In genomic region chr17:27626681-27627080, GRCm38 (mm10) we compare ENCODE assay signal across 16 mouse cellular contexts. TPM values are rescaled to one million over a fixed set of nuclear protein-coding genes. Genes with fewer than 3 reads are reported as not detected.
DNase-seq lines count a peak whose midpoint lies in the region; ATAC-seq and TF ChIP-seq lines count a peak whose summit lies in the region.
"Had no signal": no experiment of that assay in that cellular context is flagged by ENCODE, and none has a peak within 500 bp of the region (broad histone marks: within the 10 kb centered on the region; RNA-seq: fewer than 3 reads in every experiment).

No protein-coding gene starts in this region.

- peaks cover 24% of the 10 kb centered on the region for H3K36me3 ChIP-seq in heart, embryonic 13.5 days
- peaks cover 28% of the 10 kb centered on the region for H3K36me3 ChIP-seq in heart, embryonic 10.5 days
- H3K36me3 ChIP-seq in hindbrain, embryonic 11.5 days (ENCODE audit: control insufficient read depth, insufficient read depth, low read length) = peaks cover 6% of the 10 kb centered on the region; the same call in 1 of the 2 replicates
- peaks cover 13% of the 10 kb centered on the region for H3K36me3 ChIP-seq in midbrain, postnatal 0 days (ENCODE audit: insufficient read depth, low read length)
- H3K36me3 ChIP-seq in intestine, embryonic 16.5 days (ENCODE audit: control insufficient read depth, insufficient read depth, low read length) = peaks cover 10% of the 10 kb centered on the region

- no peak for DNase-seq in heart, embryonic 10.5 days (ENCODE audit: low spot score)
- DNase-seq in ZHBTc4 (ENCODE audit: low read depth, low spot score) = peak; percentile 66
- DNase-seq in hindbrain, embryonic 11.5 days (ENCODE audit: low spot score) = peak; percentile 54
- peak; percentile 91 for DNase-seq in midbrain, postnatal 0 days (ENCODE audit: low spot score)
- no peak for DNase-seq in adrenal gland, postnatal 10 days
- DNase-seq in adrenal gland, adult 18-20 months (ENCODE audit: low spot score in 2 of 2) = no peak
- DNase-seq: liver; lung, postnatal 14 days; thymus, postnatal 25 days had no signal

- no peak for TF ChIP-seq CTCF in midbrain, postnatal 0 days (IDR thresholded peaks at IDR 0.05)

- H3K27me3 ChIP-seq in heart, embryonic 13.5 days (replicated peaks) = no peaks in the 10 kb centered on the region
- no peaks in the 10 kb centered on the region for H3K27me3 ChIP-seq in heart, embryonic 10.5 days (ENCODE audit: insufficient read depth, poor library complexity, severe bottlenecking)
- H3K27me3 ChIP-seq in hindbrain, embryonic 11.5 days (ENCODE audit: control insufficient read depth, insufficient read depth, low read length) = no peaks in the 10 kb centered on the region
- H3K27me3 ChIP-seq in midbrain, postnatal 0 days (ENCODE audit: insufficient read depth, low read length) = no peaks in the 10 kb centered on the region
- H3K27me3 ChIP-seq in intestine, embryonic 16.5 days (replicated peaks; ENCODE audit: control insufficient read depth, insufficient read depth, low read length) = no peaks in the 10 kb centered on the region

- H3K4me2 ChIP-seq in heart, embryonic 13.5 days = no peak overlapping the region
- no peak overlapping the region for H3K4me2 ChIP-seq in hindbrain, embryonic 11.5 days (replicated peaks; ENCODE audit: low read depth, low read length)
- H3K4me2 ChIP-seq in midbrain, postnatal 0 days (ENCODE audit: low read depth, low read length, poor library complexity, severe bottlenecking) = no peak overlapping the region
- H3K4me2 ChIP-seq in intestine, embryonic 16.5 days (ENCODE audit: low read depth, low read length) = no peak overlapping the region
- H3K4me2 ChIP-seq: heart, embryonic 11.5 days had no signal

- no peak overlapping the region for H3K4me3 ChIP-seq in heart, embryonic 13.5 days
- no peak overlapping the region for H3K4me3 ChIP-seq in heart, embryonic 10.5 days
- no peak overlapping the region for H3K4me3 ChIP-seq in hindbrain, embryonic 11.5 days (ENCODE audit: low read depth, low read length)
- H3K4me3 ChIP-seq in midbrain, postnatal 0 days (ENCODE audit: low read depth, low read length) = no peak overlapping the region
- H3K4me3 ChIP-seq in intestine, embryonic 16.5 days (ENCODE audit: low read length) = no peak overlapping the region

- peak overlapping the region; percentile 48 for H3K27ac ChIP-seq in heart, embryonic 13.5 days (replicated peaks)
- no peak overlapping the region for H3K27ac ChIP-seq in heart, embryonic 10.5 days
- no peak overlapping the region for H3K27ac ChIP-seq in hindbrain, embryonic 11.5 days (ENCODE audit: low read depth, low read length)
- peak overlapping the region; percentile 14; the same call in 1 of the 2 replicates for H3K27ac ChIP-seq in midbrain, postnatal 0 days (ENCODE audit: low read depth, low read length)
- H3K27ac ChIP-seq in intestine, embryonic 16.5 days (ENCODE audit: low read length) = no peak overlapping the region

- WGBS in heart, embryonic 13.5 days = 37% methylated on average over 5 of the region's 5 CpGs
- 37% methylated on average over 5 of the region's 5 CpGs for WGBS in heart, embryonic 10.5 days
- WGBS in hindbrain, embryonic 11.5 days = 19% methylated on average over 5 of the region's 5 CpGs
- 9% methylated on average over 5 of the region's 5 CpGs for WGBS in midbrain, postnatal 0 days
- 33% methylated on average over 5 of the region's 5 CpGs for WGBS in intestine, embryonic 16.5 days

- H3K4me1 ChIP-seq in heart, embryonic 13.5 days = peaks cover 26% of the 10 kb centered on the region
- peaks cover 21% of the 10 kb centered on the region; the same call in 1 of the 2 replicates for H3K4me1 ChIP-seq in heart, embryonic 10.5 days
- no peaks in the 10 kb centered on the region; the same call in 1 of the 2 replicates for H3K4me1 ChIP-seq in hindbrain, embryonic 11.5 days (replicated peaks; ENCODE audit: control insufficient read depth, insufficient read depth, low read length)
- H3K4me1 ChIP-seq in midbrain, postnatal 0 days (ENCODE audit: insufficient read depth, low read length) = no peaks in the 10 kb centered on the region
- H3K4me1 ChIP-seq in intestine, embryonic 16.5 days (ENCODE audit: control insufficient read depth, insufficient read depth, low read length) = peaks cover 13% of the 10 kb centered on the region

- no peak for ATAC-seq in heart, embryonic 13.5 days (ENCODE audit: extremely low read depth, insufficient number of reproducible peaks, low FRiP score, low TSS enrichment)
- no peak for ATAC-seq in hindbrain, embryonic 11.5 days (ENCODE audit: low FRiP score)
- ATAC-seq in midbrain, postnatal 0 days (ENCODE audit: low FRiP score) = peak; percentile 31
- no peak for ATAC-seq in intestine, embryonic 16.5 days
- ATAC-seq: CD4-positive, CD25-positive, alpha-beta regulatory T cell, adult 4 months had no signal

- H3K9me3 ChIP-seq in heart, embryonic 13.5 days = no peaks in the 10 kb centered on the region
- H3K9me3 ChIP-seq in heart, embryonic 10.5 days = no peaks in the 10 kb centered on the region
- H3K9me3 ChIP-seq in hindbrain, embryonic 11.5 days (ENCODE audit: control insufficient read depth, low read length) = no peaks in the 10 kb centered on the region
- no peaks in the 10 kb centered on the region for H3K9me3 ChIP-seq in midbrain, postnatal 0 days (ENCODE audit: low read length)
- no peaks in the 10 kb centered on the region for H3K9me3 ChIP-seq in intestine, embryonic 16.5 days (ENCODE audit: control insufficient read depth, low read length)

- H3K9ac ChIP-seq in heart, embryonic 13.5 days = 0 out of 2 replicates have a peak overlapping the region, but pooled peaks have one; percentile 40
- no peak overlapping the region for H3K9ac ChIP-seq in hindbrain, embryonic 11.5 days (ENCODE audit: low read depth, low read length)
- H3K9ac ChIP-seq in midbrain, postnatal 0 days (replicated peaks; ENCODE audit: low read length, poor library complexity, severe bottlenecking) = no peak overlapping the region
- no peak overlapping the region for H3K9ac ChIP-seq in intestine, embryonic 16.5 days (ENCODE audit: low read depth, low read length)

RNA-seq across cellular contexts. Expression of gene Nudt3, which starts 3.4 kb away (rescaled TPM):
- 98.8 and 108 TPM in 2 replicates for polyA plus RNA-seq in heart, embryonic 13.5 days (2015; fragmentation: Nextera tagmentation; extraction: Ambion mirVana)
- 89.7 and 107 TPM in 2 replicates for polyA plus RNA-seq in heart, embryonic 10.5 days (2016; fragmentation: Nextera tagmentation; extraction: Ambion mirVana)
- polyA plus RNA-seq in hindbrain, embryonic 11.5 days (2014; fragmentation: Nextera tagmentation; extraction: Ambion mirVana) = 53.3 and 61.2 TPM in 2 replicates
- 280 and 286 TPM in 2 replicates for total RNA-seq in midbrain, postnatal 0 days (2014; rRNA removed)
- 203 and 211 TPM in 2 replicates for polyA plus RNA-seq in midbrain, postnatal 0 days (2015; fragmentation: Nextera tagmentation; extraction: Ambion mirVana)
- polyA plus RNA-seq in intestine, embryonic 16.5 days (2015; fragmentation: Nextera tagmentation; extraction: Ambion mirVana) = 56.6 and 57.4 TPM in 2 replicates
- 100 to 1,000 TPM; 166 to 171 TPM for total RNA-seq in adrenal gland, postnatal 10 days (2021)
- total RNA-seq in adrenal gland, adult 18-20 months (2021) = 100 to 1,000 TPM; 201 to 202 TPM

RNA-seq across cellular contexts. Expression of gene RPS10-NUDT3, which starts 8.3 kb away (rescaled TPM):
- not detected in 2 replicates for polyA plus RNA-seq in heart, embryonic 13.5 days (2015; fragmentation: Nextera tagmentation; extraction: Ambion mirVana)
- polyA plus RNA-seq in heart, embryonic 10.5 days (2016; fragmentation: Nextera tagmentation; extraction: Ambion mirVana) = not detected in 2 replicates
- not detected in 2 replicates for polyA plus RNA-seq in hindbrain, embryonic 11.5 days (2014; fragmentation: Nextera tagmentation; extraction: Ambion mirVana)
- not detected in 2 replicates for total RNA-seq in midbrain, postnatal 0 days (2014; rRNA removed)
- not detected in 2 replicates for polyA plus RNA-seq in midbrain, postnatal 0 days (2015; fragmentation: Nextera tagmentation; extraction: Ambion mirVana)
- polyA plus RNA-seq in intestine, embryonic 16.5 days (2015; fragmentation: Nextera tagmentation; extraction: Ambion mirVana) = not detected in 2 replicates
- total RNA-seq in adrenal gland, postnatal 10 days (2021) = 1 to 10 TPM in 1 of 2 experiments, not detected in 1; 1.2 TPM
- total RNA-seq in adrenal gland, adult 18-20 months (2021) = not detected
- total RNA-seq: layer of hippocampus, postnatal 14 days had no signal
- polyA plus RNA-seq: CD4-positive, CD25-positive, alpha-beta regulatory T cell, adult 4 months; embryonic facial prominence, embryonic 11.5 days; heart, embryonic 11.5 days; spleen, adult 2 months had no signal

RNA-seq across cellular contexts. Expression of gene Rps10, which starts 9.8 kb away (rescaled TPM):
- polyA plus RNA-seq in heart, embryonic 13.5 days (2015; fragmentation: Nextera tagmentation; extraction: Ambion mirVana) = 600 and 606 TPM in 2 replicates
- 629 and 734 TPM in 2 replicates for polyA plus RNA-seq in heart, embryonic 10.5 days (2016; fragmentation: Nextera tagmentation; extraction: Ambion mirVana)
- polyA plus RNA-seq in hindbrain, embryonic 11.5 days (2014; fragmentation: Nextera tagmentation; extraction: Ambion mirVana) = 817 and 827 TPM in 2 replicates
- total RNA-seq in midbrain, postnatal 0 days (2014; rRNA removed) = 1,349 and 1,717 TPM in 2 replicates
- polyA plus RNA-seq in midbrain, postnatal 0 days (2015; fragmentation: Nextera tagmentation; extraction: Ambion mirVana) = 447 and 461 TPM in 2 replicates
- polyA plus RNA-seq in intestine, embryonic 16.5 days (2015; fragmentation: Nextera tagmentation; extraction: Ambion mirVana) = 853 and 934 TPM in 2 replicates
- 1,000 to 10,000 TPM in 1 of 2 experiments, 100 to 1,000 TPM in 1; 973 to 1,027 TPM for total RNA-seq in adrenal gland, postnatal 10 days (2021)
- 100 to 1,000 TPM; 930 to 948 TPM for total RNA-seq in adrenal gland, adult 18-20 months (2021)

RNA-seq across cellular contexts. Expression of gene Pacsin1, which starts 28.6 kb away (rescaled TPM):
- polyA plus RNA-seq in heart, embryonic 13.5 days (2015; fragmentation: Nextera tagmentation; extraction: Ambion mirVana) = 0.78 and 1.4 TPM in 2 replicates
- polyA plus RNA-seq in heart, embryonic 10.5 days (2016; fragmentation: Nextera tagmentation; extraction: Ambion mirVana) = 2.1 and 3.3 TPM in 2 replicates
- polyA plus RNA-seq in hindbrain, embryonic 11.5 days (2014; fragmentation: Nextera tagmentation; extraction: Ambion mirVana) = 3.5 and 3.7 TPM in 2 replicates
- 47.0 and 50.3 TPM in 2 replicates for total RNA-seq in midbrain, postnatal 0 days (2014; rRNA removed)
- polyA plus RNA-seq in midbrain, postnatal 0 days (2015; fragmentation: Nextera tagmentation; extraction: Ambion mirVana) = 85.2 and 87.6 TPM in 2 replicates
- 2.1 and 2.7 TPM in 2 replicates for polyA plus RNA-seq in intestine, embryonic 16.5 days (2015; fragmentation: Nextera tagmentation; extraction: Ambion mirVana)
- 1 to 10 TPM; 3.2 to 4.6 TPM for total RNA-seq in adrenal gland, postnatal 10 days (2021)
- 1 to 10 TPM; 4.9 TPM for total RNA-seq in adrenal gland, adult 18-20 months (2021)

Comparison
In these comparisons a context has a peak if more than half of its experiments do, and no peak if none do; other contexts are left out.
1. H3K27ac ChIP-seq: peak in heart, embryonic 13.5 days (single experiment) and midbrain, postnatal 0 days (single experiment); none in heart, embryonic 10.5 days (single experiment), hindbrain, embryonic 11.5 days (single experiment) and intestine, embryonic 16.5 days (single experiment).
2. DNase-seq: peak in ZHBTc4 (single experiment), hindbrain, embryonic 11.5 days (single experiment) and midbrain, postnatal 0 days (single experiment); none in heart, embryonic 10.5 days (single experiment), adrenal gland, postnatal 10 days (single experiment) and adrenal gland, adult 18-20 months (0 of 2).